Mouse (Mus musculus): ENCODE measurements around the gene Cbx4.
"Not testable (repeated sequence)": the region's sequence is repeated elsewhere in the genome, so short reads cannot be mapped to it uniquely, and the experiment has no call there.

The Cbx4 gene

DNA sequence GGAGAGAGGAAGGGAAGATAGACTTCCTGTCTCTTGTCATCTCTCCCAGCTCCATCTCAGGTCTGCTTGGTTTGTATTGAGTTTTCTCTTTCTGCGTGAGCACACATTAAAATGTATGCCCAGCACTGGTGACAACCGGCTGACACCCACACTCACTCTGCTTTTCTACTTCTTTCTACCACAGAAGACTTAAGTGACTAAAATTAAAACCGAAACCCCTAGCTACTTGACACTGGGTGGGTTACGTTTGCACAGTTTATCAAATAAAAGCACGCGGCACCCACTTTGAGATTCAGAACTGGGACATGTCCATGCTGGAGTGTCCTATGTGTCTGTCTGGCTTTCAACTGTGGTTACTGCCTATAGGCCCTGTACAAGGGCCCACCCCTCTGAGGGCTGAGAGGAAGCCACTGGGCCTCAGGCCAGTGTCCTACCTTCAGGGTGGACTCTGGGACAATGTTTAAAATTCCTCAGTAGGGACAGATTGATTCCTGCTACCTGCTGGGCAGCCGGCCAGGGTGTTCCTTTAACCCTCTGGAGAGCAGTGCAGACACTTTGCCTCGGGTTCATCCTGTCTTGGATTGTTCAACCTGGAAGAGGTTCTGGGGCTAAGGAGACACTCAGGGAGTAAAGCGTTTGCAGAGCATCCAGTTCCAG is 23.5 kb upstream of the Cbx4 start:
- no peak for DNase-seq (ENCODE audit: low spot score)

- DNase-seq (ENCODE audit: low spot score) = no peak
Observed at GRCm38 (mm10) chr11:119108573-119109263, 22.7 kb upstream of the Cbx4 start.

- DNase-seq (ENCODE audit: low spot score) = no peak
Observed at GRCm38 (mm10) chr11:119106289-119106688, 20.3 kb upstream of the Cbx4 start.

DNA sequence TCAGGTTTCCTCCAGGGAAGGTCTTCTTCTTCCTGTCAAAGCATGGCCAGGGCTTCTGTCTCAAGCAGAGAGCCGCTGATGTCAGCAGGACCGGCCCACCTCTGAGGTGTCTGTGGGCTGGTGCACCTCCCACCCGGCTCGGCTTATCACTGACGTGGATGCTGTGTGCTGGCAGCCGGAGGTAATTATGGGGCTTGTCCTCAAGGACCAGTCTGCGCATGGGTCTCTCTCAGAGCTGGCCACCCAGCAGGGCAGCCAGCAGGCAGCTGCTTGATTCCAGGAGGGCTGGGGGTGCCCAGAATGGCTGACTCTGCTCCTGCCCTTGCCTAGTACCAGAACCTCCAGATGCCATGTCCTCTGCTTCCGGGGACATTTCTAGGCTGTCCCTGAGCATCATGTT is 19.7 kb upstream of the Cbx4 start:
- no peak for DNase-seq (ENCODE audit: low spot score)

DNA sequence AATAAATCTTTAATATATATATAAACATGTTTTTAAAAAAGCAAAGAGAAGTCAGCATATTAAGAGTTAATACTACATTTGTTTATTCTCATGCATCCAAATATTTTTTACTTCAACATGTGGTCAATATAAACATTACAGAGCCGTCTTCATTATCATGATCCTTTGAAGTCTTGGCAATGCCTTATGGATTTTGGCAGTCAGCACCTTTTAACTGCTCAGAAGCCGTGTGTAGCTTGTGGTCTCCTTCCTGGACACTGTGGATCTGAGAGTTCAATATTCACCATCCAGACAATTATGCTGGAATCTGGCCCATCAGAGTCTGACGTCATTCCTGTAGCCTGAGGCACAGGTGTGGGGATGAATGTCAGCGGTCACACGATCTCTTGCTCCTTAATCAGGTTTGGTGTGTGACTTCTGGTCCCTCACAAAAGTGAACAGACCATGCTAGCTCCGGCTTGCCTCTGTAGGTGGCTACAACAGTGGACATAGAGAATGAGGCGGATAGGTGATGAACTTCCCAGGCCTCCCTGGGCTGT is 19.1 kb upstream of the Cbx4 start:
- DNase-seq (ENCODE audit: low spot score) = no peak

GRCm38 (mm10) chr11:119103991-119104390 is 18.0 kb upstream of the Cbx4 start:
- no peak for DNase-seq (ENCODE audit: low spot score)

GRCm38 (mm10) chr11:119100355-119100754 is 14.3 kb upstream of the Cbx4 start:
- DNase-seq (ENCODE audit: low spot score) = not testable (repeated sequence)

DNA sequence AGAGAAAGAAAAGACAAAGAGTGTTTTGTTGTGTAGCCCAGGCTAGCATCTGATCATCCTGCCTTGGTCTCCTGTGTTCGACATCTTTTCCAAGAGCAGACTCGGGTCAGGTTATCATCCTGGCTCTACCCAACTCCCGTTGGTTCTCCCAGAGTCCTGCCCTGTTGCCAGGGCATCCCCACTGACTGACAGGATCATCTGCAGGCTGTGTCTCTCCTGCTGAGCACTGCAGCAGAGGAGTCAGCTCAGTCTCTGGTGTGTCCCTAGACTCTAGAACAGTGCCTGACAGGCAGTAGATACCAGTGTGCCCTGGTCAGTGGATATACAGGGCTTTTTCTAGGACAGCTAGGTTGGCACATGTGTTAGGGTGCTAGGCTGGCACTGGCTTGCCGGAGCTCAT is 12.2 kb upstream of the Cbx4 start:
- DNase-seq (ENCODE audit: low spot score) = no peak

DNA sequence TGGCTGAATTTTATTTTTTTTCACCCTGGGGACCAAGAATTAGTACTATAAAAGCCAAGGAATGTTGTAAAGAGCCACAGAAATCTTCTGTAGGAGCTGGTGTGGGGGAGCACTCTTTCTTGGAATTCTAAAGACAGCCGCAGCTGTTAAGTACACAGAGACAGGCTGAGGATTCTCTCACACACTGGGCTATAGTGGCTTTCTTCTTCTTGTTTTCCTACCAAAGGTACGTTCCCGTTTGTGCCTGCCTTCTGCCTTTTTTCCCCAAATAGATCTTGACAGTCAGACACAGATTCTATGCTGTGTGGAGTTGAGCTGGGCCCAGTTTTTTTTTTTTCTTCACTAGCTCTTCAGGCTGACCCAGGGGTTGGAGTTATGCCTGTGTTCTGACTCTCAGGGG is 9.4 kb upstream of the Cbx4 start:
- no peak for DNase-seq (ENCODE audit: low spot score)

GRCm38 (mm10) chr11:119093322-119093721 is 7.3 kb upstream of the Cbx4 start:
- DNase-seq (ENCODE audit: low spot score) = no peak

DNA sequence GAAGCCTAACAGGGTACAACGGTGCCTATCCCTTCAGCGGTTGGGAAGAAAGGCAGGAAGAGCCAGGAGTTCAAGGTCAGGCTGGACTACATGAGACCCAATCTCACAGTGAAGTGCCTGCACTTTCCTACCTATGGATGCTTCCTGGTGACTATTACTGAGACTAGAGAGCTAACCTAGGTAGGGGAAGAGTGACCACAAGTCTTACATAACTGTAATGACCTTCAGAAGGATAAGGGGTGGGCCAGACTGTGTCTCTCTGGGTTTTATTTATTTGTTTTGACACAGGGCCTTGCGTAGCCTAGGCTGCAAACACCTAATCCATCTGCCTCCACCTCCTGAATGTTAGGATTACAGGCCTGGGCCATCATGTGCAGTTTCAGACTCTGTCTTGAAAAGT is 6.3 kb upstream of the Cbx4 start:
- DNase-seq (ENCODE audit: low spot score) = no peak

DNA sequence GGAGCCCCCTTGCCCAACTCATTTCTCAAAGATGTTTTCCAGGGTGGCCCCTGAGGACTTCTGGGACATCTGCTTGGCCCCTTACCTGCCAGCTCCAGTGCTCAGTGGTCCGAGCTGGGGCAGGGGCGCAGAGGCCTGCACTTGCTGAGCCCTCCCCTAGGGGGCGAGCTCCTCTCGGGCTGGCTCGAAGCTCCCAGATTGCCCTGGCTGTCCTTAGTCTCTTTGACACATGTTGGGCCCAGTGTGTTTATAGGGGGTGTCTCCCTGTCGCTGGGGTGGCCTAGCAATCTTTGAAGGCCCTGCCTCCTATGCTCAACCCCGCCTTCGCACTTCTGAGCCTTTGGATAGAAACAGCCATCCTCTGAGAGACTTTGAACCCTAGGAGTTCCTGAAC is 5.6 kb upstream of the Cbx4 start:
- no peak for DNase-seq (ENCODE audit: low spot score)

GRCm38 (mm10) chr11:119090961-119091597 is 5.1 kb upstream of the Cbx4 start:
- no peak for DNase-seq (ENCODE audit: low spot score)

DNA sequence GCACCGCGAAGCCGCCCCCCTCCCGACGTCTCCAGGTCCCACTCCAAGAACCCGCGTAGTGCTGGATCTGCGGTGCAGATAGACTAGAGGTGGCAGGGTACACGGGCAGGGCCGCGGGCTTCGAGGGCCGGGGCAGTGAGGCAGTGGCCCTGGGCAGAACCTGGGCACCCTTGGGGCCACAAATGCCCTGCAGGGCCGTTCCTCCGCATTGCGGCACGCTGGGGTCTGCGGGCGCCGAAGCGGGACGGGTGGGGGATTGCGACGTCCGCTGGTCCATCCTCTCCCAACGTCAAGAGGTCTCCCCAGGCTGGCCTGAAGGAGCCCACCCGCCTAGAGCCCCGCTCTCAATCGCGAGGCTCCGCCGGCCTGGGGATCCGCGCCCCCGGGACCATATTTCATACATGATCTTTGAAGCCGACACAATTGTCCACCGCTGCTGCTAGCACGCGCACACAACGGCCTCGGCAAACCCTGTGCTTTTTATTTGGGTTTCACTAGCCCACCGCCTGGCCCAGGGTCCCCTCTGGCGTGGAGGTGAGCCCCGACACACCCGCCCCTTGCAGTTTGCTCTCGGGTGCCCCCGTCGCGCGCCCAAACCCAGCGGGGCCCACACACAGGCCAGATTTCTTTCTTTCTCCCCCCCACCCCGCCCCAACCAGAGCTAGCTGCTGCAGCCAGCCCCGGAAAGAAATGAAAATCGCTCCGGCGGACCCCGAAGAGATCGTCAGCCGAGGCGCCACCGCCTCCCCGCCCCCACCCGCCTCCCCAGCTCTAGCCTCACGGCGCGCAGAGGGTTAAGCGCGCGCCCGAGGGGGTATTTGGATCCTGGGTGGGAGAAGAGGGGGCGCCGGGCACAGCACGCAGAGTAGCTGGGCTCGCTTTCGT is 4.3 kb upstream of the Cbx4 start:
- no peak for DNase-seq (ENCODE audit: low spot score)

DNA sequence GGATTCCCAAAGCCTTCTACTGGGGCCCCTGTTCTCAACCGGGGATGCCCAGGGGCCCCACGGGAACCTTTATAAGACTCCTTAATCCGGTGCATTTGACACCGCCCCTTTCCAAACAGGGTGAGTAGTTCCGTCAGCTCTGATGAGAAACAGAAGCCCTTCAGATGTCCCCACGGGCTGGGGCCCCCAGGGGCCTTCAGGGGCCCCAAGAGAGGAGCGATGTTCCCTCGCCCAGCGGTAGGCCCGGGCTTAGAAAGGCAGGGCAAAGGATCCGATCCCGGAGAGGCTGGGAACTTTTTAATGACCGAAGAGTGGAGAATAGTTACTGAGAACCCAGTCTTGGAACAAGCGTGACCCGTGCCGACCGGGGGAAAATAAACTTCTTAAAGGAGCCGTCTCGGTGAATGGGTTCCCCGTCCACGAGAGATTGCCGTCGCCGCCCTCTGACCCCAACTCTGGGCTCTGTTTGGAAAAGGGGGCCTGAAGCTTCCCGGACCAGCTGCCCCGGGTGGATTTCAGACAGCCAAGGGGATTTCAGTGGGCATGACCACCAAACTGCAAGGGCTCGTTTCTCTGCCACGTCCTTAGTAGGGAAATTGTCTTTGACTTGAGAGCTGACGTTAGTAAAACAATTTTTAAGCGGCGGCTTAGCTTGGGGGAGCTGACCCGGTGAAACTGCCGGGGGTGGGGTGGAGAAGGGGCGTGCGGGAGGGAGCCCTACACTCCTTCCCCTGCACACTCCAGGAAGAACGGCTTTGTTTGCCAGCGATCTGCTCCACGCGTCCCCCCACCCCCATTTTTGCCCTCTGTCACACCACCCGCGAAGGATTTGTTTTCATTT is 3.4 kb upstream of the Cbx4 start:
- DNase-seq (ENCODE audit: low spot score) = no peak

GRCm38 (mm10) chr11:119088391-119089234 is 2.6 kb upstream of the Cbx4 start:
- DNase-seq (ENCODE audit: low spot score) = no peak

- DNase-seq (ENCODE audit: low spot score) = no peak
Observed at GRCm38 (mm10) chr11:119087301-119088082, 1.5 kb upstream of the Cbx4 start.

DNA sequence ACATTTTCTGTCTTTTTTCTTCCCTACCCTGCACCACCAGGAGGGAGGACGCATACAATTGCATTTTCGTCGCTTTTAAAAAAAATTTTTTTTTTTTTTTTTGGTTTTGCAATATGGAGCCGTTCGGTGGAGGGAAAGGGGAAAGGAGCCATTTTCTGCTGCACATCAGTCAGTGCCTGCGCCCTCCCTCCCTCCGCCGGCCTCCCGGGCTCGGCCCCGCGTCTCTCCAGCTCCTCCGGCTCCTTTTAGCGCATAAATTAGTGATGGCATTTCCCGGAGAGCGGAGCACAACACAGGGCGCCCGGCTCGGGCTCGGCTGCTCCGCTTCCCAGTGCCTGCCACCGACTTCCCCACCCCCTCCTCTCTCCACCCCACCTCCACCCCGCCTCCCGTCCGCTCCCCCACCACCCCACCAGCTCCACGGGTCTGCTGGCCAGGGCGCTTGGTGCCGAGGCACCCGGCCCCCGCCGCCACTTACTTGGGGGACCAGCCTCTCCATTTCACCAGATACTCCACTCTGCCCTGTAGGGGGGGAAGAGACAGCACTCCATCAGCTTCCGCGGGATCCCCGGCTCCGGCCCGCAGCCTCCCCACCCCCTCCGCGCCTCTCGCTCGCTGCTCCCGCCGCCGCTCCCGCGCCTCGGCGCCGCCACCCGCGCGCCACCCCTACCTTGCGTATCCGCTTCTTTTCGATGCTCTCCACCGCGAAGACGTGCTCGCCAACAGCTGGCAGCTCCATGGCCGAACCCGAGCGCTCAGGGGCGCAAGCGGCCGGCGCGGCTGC is 550 bp downstream of the Cbx4 start:
- DNase-seq (ENCODE audit: low spot score) = peak; percentile 69
